Mouse (Mus musculus) megakaryocyte progenitor cell, adult 5-6 weeks (primary cell): ENCODE results near the gene Lamtor5. TPM values are rescaled to one million over a fixed set of nuclear protein-coding genes. Genes with fewer than 3 reads are reported as not detected.
"Not testable (repeated sequence)": the region's sequence is repeated elsewhere in the genome, so short reads cannot be mapped to it uniquely, and the experiment has no call there.

Experiments
- ATAC-seq: replicated peaks from 2 replicates; pipeline ENCODE4 v1.8.0; 2016; ENCODE audit warnings: mild to moderate bottlenecking, moderate TSS enrichment, inconsistent platforms; ENCODE audit not compliant: poor library complexity
- total RNA-seq, 2 experiments: library from RNA; stranded (forward) in 1 of 2; stranded (reverse) in 1 of 2; fragments of 157-497, 149-512 nt in 1 of 2; fragments of 200-1000 nt in 1 of 2; gene quantifications; 2 replicates each; pipeline versions ENCODE4 v1.2.3 to v1.2.4; 2015 to 2017

Gene Lamtor5
- total RNA-seq, 2 experiments from 2014 or later, result 71.8 to 122 TPM

DNA sequence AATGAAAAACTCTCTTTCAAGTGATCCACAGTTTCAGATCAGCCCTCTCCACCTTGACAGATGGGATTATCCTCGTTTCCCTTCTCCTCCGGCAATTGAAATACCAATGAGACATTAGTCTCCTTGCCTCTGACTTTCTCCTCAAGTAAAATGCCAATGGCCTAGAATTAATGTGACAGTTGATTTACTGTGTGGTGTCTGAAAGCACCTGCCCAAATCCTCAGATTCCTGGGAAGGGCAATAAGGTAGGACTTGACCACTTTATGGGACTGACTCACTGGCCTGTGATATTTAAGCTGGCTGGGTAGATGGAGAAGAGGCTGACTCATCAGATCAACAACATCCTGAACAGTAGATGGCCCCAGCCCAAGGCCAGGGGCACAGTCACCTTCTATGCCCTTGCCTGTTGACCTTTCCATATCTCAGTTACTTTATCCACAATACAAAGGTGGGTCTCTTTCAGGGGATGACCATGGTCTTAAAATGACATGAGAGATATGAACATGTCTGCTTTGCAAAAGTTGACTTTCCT lies 11.8 kb upstream of the Lamtor5 start:
- ATAC-seq, result no peak

DNA sequence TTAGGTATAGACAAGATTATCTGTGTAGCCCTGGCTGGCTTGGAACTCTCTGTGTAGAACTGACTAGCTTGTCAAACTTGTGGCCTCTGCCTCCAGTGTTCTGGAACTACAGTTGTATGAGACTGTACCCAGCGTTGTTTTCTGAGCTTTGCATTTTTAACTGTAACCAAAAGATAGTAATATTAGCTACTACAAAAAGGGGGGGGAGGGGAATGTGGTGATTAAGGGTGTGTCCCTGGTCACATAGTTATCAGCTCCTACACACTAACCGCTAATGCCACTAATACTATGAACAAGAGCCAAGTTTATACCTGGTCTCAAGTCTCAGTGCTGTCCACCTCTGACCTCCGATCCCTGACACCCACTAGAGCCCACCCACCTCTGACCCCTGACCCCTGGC lies 6.2 kb upstream of the Lamtor5 start:
- ATAC-seq, result peak; percentile 62

DNA sequence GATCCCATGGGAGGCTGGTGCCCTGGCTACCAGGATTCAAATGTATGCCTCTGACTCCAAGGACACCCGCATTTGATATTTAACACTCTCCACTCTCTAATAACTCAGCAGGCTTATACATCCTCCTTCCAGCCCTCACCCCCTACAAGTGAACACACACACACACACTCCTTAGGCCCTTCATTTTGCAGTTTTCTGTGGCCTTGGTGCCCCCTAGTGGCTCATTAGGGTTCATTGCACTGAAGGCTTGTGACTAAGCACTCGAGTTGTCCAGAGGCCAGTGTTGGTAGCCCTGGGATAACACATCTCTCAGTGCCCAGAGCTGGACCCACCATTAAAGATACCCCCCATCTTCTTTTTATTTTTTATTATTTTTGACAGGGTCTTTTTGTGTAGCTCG lies 4.8 kb upstream of the Lamtor5 start:
- peak; percentile 88 for ATAC-seq

DNA sequence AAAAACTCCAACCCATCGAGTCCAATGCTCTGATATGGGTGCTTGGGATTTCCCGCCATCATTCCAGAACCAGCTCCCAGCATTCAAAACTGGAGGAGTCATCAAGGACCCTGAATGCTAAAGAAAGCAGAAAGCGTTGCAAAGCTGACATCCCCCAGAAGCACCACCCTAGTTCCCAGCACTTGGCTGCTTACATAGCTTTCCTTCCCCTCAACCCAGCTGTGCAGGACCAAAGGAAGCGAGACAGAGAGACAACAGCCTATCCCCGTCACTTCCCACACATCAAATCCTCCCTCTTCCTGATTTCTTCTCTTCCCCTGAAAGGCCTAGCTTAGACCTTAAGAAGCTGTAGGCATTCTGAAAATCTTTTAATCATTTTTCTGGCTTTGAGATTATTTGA lies 3.3 kb upstream of the Lamtor5 start:
- no peak for ATAC-seq

DNA sequence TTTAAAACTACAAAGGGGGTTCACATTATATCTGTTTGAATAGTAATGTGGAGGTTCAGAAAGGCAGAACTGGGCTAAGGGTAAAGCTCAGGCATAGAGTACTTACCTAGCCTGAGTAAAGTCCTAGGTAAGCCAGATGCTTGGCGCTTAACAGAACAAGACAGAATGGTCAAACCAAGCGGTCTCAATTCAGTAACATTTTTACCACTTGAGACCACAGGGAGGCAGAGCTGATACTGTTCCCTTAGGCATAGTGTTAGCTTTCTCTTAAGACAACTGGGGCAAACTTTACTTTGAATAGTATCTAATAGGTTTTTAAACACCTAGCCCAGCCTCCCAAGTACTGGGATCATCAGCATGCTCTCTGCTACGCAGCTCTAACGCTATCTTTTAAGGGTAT lies 2.7 kb upstream of the Lamtor5 start:
- no peak for ATAC-seq

DNA sequence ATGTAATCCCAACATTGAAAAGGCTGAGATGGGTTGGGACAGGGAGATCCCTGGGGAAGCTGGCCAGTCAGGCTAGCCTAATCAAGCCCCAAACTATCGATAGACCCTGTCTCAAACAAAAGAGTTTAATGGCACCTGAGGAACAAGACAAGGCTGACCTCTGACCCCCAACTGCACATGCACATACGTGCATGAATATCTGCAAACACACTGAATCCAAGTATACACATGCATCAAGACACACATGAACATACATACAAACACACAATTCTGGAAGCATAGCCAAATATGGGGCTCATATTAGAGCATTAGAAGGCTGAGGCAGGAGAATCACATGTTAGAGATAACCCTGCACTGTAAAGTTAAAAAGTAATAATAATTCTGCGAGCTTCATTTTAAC lies 2.0 kb upstream of the Lamtor5 start:
- no peak for ATAC-seq

DNA sequence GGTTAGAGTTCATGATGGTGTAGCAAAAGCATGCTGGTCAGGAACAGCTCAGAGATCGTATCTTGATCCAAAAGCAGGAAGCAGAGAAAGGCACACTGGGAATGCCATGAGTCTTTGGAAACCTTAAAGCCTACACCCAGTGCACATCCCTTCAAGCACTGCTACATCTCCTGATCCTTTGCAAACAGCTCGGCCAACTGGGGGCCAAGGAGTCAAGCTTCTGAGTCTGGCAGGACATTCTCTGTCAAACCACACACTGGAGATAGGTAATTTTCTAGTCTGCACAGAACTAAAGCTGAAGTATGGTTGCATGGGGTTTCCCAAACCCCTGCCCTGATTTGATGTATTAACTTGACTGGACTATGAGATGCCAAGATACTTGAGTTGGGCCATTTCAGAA lies 7.5 kb downstream of the Lamtor5 start:
- ATAC-seq, result no peak

DNA sequence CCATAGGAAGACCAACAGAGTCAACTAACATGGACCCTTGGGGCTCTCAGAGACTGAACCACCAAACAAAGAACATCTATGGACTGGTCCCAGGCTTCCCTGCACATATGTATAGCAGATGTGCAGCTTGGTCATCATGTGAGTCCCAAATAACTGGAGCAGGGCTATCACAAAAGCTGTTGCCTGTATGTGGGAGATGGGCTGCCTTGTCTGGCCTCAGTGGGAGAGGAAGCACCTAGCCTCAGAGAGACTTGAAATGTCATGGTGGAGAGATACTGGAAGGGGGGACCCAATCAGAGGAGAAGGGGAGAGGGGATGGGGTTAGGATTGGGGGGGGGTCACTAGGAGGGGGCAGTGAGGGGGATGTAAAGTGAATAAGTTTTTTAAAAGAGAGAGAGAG lies 8.7 kb downstream of the Lamtor5 start:
- no peak for ATAC-seq

DNA sequence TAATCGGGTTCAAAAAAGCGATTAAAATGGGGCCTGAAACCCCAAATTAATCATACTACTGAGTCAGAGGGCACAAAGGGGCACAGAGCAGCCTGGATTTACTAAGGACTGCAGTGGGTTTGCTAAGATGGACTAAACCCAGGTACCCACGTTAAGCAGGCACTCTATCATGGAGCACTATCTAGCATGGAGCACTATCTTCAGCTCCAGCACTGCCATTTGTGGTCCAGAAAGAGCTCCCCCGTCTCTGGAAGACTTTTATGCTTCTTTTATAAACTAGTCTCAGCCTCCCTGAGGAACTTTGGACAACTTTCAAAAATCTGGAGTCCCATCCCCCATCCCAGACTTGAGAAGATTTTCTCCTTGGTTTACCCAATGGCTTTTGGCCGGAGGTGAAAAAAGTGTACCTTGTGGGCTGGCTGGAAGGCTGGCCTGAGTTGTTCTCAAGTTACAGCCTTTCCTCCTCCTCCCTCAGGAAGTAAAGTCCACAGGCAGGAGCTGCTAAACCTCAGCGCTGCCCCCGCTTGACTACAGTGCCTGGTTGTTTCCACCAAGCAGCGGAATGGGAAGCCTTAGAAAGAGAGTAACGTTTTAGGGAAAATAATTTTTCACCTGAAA lies 12.2 kb downstream of the Lamtor5 start, which contains the start of gene Slc16a4:
Slc16a4 (plus strand) TSS at position 467 of the 618 bp plus-strand sequence.
- ATAC-seq, result no peak

DNA sequence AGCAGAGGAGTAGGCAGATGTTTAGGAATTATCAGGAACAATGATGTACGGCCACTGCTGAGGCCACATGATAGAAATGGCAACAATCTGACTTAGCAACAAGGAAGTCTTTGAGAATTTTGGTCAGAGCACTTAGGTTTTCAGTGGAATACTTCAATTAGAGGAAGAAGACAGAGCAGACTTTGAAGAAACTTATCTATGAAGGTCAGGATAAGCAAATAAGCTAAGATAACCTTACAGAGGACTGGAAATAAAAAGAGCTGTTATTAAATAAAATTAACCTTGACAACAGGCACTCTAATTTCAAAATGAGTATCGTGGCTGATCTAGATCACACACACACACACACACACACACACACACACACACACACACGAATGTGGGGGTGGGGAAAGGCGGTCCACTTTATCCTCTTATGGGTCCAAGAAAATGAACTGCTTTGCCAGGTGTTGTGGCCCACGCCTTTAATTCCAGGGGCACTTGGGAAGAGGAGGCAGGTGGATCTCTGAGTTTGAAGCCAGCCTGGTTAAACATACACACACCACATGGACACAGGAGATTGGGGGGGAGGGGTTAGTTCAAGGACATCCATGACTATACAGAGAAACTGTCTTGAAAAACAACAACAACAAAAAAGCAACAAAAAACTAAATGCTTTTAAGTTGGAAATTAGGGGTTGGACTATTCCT lies 17.2 kb downstream of the Lamtor5 start:
- no peak for ATAC-seq

DNA sequence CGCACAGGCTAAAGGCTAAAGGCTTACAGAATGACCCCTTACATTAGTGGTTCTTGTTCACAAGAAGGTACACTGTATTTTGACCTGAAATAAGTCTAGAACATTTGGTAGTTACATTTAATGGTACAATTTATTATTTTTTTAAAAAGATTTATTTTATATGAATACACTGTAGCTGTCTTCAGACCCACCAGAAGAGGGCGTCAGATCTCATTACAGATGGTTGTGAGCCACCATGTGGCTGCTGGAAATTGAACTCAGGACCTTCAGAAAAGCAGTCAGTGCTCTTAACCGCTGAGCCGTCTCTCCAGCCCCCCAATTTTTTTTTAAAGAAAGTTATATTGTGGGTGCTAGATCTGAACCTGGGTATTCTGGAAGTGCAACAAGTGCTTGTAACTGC lies 18.3 kb downstream of the Lamtor5 start:
- ATAC-seq, result not testable (repeated sequence)

DNA sequence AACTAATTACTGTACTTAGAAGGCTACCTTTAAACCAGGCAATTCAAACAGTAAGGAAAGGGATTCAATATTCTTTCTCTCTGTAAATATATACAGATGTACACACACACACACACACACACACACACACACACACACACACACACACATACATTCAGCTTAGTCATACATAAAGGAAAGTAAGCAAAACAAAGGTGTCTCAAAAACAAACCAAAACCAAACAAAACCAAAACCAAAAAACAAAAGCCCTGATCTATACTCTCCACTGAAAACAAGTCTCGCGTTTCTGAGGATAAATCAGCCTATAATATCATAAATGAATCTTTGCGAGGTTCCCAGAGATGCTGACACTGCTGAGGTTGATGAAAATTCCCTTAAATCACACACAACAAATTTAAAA lies 38.7 kb downstream of the Lamtor5 start:
- ATAC-seq, result no peak

DNA sequence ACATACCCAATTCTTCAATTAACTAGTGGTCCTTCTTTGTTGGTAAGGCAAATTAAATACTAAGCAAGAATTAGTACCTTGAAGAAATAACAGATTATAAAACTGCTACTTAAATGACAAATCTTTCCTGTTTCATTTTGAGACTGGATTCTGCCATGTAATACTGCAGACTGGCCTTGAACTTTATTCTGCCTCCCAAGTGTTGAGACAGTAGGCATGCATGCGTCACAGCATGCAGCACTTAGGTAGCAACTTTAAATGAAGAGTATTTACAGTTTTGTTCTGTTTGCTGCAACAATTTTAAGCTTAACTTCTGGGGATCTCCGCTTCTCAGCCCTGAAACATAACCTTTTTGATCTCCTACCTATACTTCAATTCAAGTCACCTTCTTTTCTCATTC lies 42.5 kb downstream of the Lamtor5 start:
- ATAC-seq, result no peak

DNA sequence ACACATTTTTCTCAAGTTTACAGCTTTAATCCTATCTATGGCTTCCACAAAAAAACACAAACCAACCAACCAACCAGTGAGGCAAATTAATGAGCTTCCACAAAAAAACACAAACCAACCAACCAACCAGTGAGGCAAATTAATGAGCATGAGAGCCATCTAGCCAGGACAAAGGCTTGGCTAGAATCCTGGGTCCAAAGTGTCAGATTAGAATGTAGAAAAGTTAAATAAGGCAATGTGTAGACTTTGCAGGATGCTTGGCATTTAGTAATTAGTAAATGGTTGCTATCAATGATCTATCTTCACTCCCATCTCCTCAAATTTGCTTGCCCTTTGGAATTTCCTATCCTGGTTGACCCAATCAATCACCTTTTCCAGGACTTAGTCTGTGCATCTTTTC lies 43.1 kb downstream of the Lamtor5 start:
- no peak for ATAC-seq

DNA sequence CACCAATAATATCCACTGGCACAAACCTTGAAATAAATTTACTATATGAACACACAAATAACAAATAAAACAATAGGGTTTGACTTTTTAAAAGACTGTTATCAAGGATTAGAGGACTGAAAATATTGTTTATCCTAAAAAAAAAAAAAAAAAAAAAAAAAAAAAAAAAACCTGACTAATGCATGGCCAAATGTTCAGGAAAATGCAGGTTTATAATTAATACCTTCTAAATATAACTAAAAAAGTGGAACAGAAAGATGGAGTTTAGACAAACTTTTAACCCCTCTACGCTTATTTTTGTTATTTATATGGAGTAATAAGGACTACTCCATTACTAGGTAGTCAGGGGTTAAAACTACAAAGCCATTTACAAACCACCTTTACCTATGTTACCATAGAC lies 47.8 kb downstream of the Lamtor5 start:
- no peak for ATAC-seq

DNA sequence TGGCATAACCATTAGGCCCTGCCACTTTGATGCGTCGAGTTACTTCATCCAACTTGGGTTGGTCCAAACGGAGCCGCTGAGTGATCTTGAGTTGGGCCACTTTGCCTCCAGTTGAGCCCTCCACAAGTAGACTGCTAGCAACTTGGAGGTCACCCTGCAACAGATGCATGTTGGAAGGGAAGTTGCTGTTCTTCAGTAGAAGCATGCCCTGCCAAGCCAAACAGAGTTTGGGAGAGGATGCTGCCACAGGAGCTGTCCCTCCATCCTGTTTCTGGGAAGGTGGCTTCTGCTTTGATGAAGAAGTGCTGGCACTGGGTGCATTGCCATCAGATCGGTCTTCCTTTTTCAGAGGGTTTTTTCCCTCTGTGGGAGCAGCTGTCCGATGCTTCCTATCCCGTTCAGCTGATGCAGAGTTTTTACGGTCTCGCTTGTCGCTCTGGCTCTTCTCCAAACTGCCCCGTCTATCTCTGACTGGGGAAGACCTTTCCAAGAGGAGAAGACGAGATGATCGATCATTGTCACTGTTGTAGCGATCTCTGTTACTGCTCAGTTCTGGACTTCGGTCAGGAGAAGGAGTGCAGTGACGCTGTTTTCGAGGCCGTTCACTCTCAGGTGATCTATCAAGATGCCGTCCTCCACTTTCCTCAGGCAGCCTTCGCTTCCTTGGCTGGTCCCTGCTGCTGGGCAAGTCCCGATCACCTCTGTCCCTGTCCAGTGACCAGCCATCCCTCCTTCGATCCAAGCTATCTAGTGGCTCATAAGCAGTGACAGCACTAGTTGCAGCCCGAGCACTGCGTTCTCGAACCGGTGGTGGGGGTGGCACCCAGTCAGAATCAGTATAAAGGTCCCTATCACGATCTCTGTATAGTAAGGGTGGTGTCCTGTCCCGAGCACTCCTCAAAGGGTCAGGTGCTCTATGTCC lies 52.1 kb downstream of the Lamtor5 start:
- ATAC-seq, result no peak

DNA sequence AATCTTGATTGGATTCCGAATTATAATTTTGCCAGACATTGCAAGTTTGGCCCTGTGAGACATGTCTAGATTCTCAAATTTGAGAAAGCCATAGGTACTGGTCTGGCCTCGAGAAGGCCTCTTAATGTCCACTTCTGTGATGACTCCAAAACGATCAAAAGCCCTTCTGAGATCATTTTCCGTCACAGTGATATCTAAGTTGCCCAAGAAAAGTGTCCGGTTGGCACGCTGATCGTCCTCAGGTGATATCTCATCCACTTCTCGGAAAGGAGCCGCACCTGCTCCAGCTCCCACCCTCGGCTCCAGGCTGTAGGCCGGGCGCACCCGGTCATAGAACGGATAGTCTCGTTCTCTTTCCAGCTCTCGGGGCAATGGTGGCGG lies 53.1 kb downstream of the Lamtor5 start:
- no peak for ATAC-seq

DNA sequence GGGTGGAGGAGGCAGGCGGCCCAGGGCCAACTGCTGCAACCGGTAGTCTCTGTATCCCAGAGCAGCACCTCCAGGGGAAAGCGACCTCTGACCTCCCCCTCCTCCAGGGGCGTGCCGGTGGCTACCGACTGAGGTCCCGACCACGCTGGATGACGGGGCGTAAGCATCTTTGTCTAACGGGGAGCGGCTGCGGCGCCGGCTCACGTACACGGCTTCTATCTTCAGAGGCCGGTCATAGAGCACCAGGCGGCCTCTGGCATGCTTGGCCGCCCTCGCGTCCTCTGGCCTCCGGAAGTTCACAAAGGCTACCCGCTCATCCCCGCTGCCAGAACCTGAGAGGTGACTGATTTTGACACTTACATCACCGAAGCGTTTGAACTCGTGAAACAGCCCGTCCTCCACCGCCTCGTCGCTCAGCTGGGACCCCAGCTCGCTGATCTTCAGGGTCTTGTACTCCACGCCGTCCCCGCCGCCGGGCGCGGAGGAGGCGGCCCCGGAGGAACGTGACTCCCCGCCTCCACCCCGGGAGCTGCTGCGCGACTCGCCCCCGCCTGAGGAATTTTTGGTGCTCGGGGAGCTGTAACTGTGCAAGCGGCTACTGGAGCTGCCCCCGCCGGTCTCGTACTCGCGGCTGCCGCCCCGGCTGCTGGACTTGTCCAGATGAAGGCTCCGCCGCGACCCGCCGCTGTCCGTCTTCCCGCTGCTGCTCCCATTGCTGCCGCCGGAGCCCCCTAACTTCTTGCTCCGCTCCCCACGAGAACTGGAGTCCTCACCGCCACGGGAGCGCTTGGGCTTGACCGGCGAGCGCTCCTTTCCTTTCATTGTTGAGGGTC lies 53.7 kb downstream of the Lamtor5 start:
- ATAC-seq, result no peak

DNA sequence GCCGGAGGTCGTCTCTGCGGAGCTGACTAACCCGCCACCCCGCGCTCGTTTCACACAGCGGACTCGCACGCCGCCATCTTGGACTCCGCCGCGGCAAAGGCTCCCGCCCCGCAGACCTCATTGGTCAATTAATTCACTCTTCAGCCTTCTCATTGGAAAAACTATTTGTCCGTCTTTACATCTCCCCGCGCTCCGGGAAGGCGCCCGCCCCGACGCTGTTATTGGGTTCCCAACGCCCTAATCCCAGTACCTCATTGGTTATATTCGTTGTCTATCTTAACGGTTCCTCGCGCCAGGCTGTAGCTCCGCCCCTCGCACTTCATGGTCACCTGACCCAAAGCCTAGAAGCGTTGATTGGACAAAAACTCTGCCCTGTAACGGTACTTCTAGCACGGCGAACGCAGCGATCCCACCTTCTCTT lies 54.3 kb downstream of the Lamtor5 start:
- peak; percentile 79 for ATAC-seq
